Mouse (Mus musculus): ENCODE results near the gene Adprh.
A peak's percentile ranks its signal among the peaks of the same experiment; 100 is the strongest.
"Not testable (repeated sequence)": the region's sequence is repeated elsewhere in the genome, so short reads cannot be mapped to it uniquely, and the experiment has no call there.

Adprh gene

GRCm38 (mm10) chr16:38467091-38467916 is 14.8 kb upstream of the Adprh start:
- DNase-seq (ENCODE audit: low spot score): no peak

GRCm38 (mm10) chr16:38466089-38466488 is 13.6 kb upstream of the Adprh start:
- DNase-seq (ENCODE audit: low spot score): no peak

GRCm38 (mm10) chr16:38463305-38463704 is 10.8 kb upstream of the Adprh start:
- no peak for DNase-seq (ENCODE audit: low spot score)

GRCm38 (mm10) chr16:38462161-38462560 is 9.7 kb upstream of the Adprh start:
- no peak for DNase-seq (ENCODE audit: low spot score)

GRCm38 (mm10) chr16:38461749-38462148 is 9.2 kb upstream of the Adprh start:
- DNase-seq (ENCODE audit: low spot score): no peak

GRCm38 (mm10) chr16:38459990-38460389 is 7.5 kb upstream of the Adprh start:
- DNase-seq (ENCODE audit: low spot score): no peak

- no peak for DNase-seq (ENCODE audit: low spot score)
Observed at GRCm38 (mm10) chr16:38458600-38459280, 6.2 kb upstream of the Adprh start.

- no peak for DNase-seq (ENCODE audit: low spot score)
Observed at GRCm38 (mm10) chr16:38456812-38457567, 4.5 kb upstream of the Adprh start.

GRCm38 (mm10) chr16:38455511-38456418 is 3.3 kb upstream of the Adprh start, which contains the start of gene Cd80:
Gene Cd80 (plus strand): TSS chr16:38455561.
- DNase-seq (ENCODE audit: low spot score): no peak

GRCm38 (mm10) chr16:38454533-38455254 is 2.2 kb upstream of the Adprh start:
- no peak for DNase-seq (ENCODE audit: low spot score)

GRCm38 (mm10) chr16:38453952-38454351 is 1.4 kb upstream of the Adprh start:
- no peak for DNase-seq (ENCODE audit: low spot score)

GRCm38 (mm10) chr16:38453203-38453553 is 675 bp upstream of the Adprh start:
- DNase-seq (ENCODE audit: low spot score): no peak

- DNase-seq (ENCODE audit: low spot score): peak; percentile 14
Observed at GRCm38 (mm10) chr16:38451421-38452205, 890 bp downstream of the Adprh start.

GRCm38 (mm10) chr16:38450707-38451106 is 1.8 kb downstream of the Adprh start:
- DNase-seq (ENCODE audit: low spot score): no peak

- no peak for DNase-seq (ENCODE audit: low spot score)
Observed at GRCm38 (mm10) chr16:38448458-38448857, 4.0 kb downstream of the Adprh start.

GRCm38 (mm10) chr16:38447366-38447765 is 5.1 kb downstream of the Adprh start:
- DNase-seq (ENCODE audit: low spot score): no peak

GRCm38 (mm10) chr16:38446141-38446540 is 6.4 kb downstream of the Adprh start:
- DNase-seq (ENCODE audit: low spot score): not testable (repeated sequence)

- no peak for DNase-seq (ENCODE audit: low spot score)
Observed at GRCm38 (mm10) chr16:38445576-38445975, 6.9 kb downstream of the Adprh start.

- DNase-seq (ENCODE audit: low spot score): no peak
Observed at GRCm38 (mm10) chr16:38445046-38445445, 7.5 kb downstream of the Adprh start.
